Mouse (Mus musculus): ENCODE measurements around the gene Pla2g5.

- TF ChIP-seq CTCF (IDR thresholded peaks at IDR 0.05; ENCODE audit: low read depth) (no peak), EP300 (IDR thresholded peaks at IDR 0.05; ENCODE audit: low read depth) (no peak)
These were observed 29.4 kb upstream of the Pla2g5 start for GRCm38 (mm10) chr4:138892655-138893054.
